Comparison of ENCODE assay signal across 17 mouse cellular contexts in genomic region chr1:59287733-59288132, GRCm38 (mm10). TPM values are rescaled to one million over a fixed set of nuclear protein-coding genes. Genes with fewer than 3 reads are reported as not detected.
"Had no signal": no experiment of that assay in that cellular context is flagged by ENCODE, and none has a peak within 500 bp of the region (broad histone marks: within the 10 kb centered on the region; RNA-seq: fewer than 3 reads in every experiment).

No protein-coding gene starts in this region.

- H3K36me3 ChIP-seq: liver, embryonic 13.5 days; lung, embryonic 15.5 days; midbrain, embryonic 12.5 days; neural tube, embryonic 13.5 days; stomach, embryonic 15.5 days had no signal

- DNase-seq: kidney, postnatal 36 days; layer of hippocampus, adult 9-11 months; left cerebral cortex, postnatal 4 days; liver; liver, embryonic 13.5 days; liver, postnatal 0 days; lung, postnatal 14 days; retina, postnatal 1 day; thymus, postnatal 4 days had no signal

- H3K9me3 ChIP-seq: liver, embryonic 13.5 days; lung, embryonic 15.5 days; megakaryocyte, embryonic 14.5 days; midbrain, embryonic 12.5 days; neural tube, embryonic 13.5 days; stomach, embryonic 15.5 days had no signal

- H3K27ac ChIP-seq: kidney, postnatal 0 days; liver, embryonic 13.5 days; lung, embryonic 15.5 days; macrophage; midbrain, embryonic 12.5 days; neural tube, embryonic 13.5 days; stomach, embryonic 15.5 days had no signal

- ATAC-seq: liver, postnatal 0 days; midbrain, embryonic 16.5 days had no signal

- H3K4me3 ChIP-seq: liver, embryonic 13.5 days; lung, embryonic 15.5 days; megakaryocyte, embryonic 14.5 days; midbrain, embryonic 12.5 days; neural tube, embryonic 13.5 days; stomach, embryonic 15.5 days had no signal

- H3K9ac ChIP-seq: liver, embryonic 13.5 days; liver, postnatal 0 days; lung, embryonic 15.5 days; midbrain, embryonic 12.5 days; neural tube, embryonic 13.5 days; stomach, embryonic 15.5 days had no signal

- H3K4me2 ChIP-seq: liver, embryonic 13.5 days; lung, embryonic 15.5 days; midbrain, embryonic 12.5 days; neural tube, embryonic 13.5 days; stomach, embryonic 15.5 days had no signal

- H3K4me1 ChIP-seq: liver, embryonic 13.5 days; lung, embryonic 15.5 days; midbrain, embryonic 12.5 days; neural tube, embryonic 13.5 days; stomach, embryonic 15.5 days had no signal

- H3K27me3 ChIP-seq: liver, embryonic 13.5 days; lung, embryonic 15.5 days; midbrain, embryonic 12.5 days; neural tube, embryonic 13.5 days; stomach, embryonic 15.5 days had no signal

RNA-seq across cellular contexts. Expression of gene Cdk15, which starts 31.0 kb away (rescaled TPM):
- polyA plus RNA-seq: liver, embryonic 13.5 days; lung, embryonic 15.5 days had no signal
